Mouse (Mus musculus): ENCODE measurements around the gene Foxf2. TPM values are rescaled to one million over a fixed set of nuclear protein-coding genes. Genes with fewer than 3 reads are reported as not detected.

The Foxf2 gene
- polyA plus RNA-seq, 1 experiment from 2014 or later: 5.3 TPM

DNA sequence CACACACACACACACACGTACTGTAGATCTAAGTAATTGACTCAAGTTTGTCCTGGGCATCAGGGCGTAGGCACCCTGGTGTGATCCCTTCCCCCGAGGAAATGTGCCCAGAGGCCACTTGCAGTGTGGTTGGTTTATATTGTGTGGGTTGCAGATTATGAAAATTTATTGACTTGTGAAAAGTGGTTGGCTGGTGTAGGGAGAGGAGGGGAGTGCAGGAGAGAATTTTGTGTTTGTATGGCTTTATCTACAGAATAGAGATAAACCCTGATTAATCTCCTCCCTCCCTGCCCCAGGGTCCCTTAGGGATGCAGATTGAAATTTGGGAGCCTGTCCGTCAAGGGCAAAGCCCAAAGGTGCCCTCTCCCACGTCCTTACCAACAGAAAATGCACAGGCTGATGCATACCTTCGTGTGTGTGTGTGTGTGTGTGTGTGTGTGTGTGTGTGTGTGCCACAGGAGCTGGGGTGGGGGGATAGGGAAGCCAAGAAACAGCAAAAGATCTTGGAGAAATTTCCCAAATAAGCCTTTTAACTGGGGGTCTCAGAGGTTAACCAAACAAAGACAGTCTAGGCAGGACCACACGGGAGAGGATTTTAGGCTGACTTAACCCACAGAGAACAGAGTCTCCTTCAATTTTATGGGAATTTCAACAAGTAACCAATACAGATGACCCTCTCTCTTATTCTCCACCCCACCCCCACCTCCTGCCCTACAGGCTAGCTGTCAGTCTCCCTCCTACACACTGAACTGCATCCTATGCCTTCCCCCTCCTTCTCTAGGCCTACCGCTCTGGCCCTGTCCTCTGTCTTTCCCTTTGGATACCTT lies 2.5 kb downstream of the Foxf2 start:
- WGBS: 4% methylated on average over 8 of the region's 8 CpGs
- Histone ChIP-seq H3K36me3 (replicated peaks) (no peaks in the 10 kb centered on the region), H3K27ac (no peak overlapping the region), H3K4me2 (no peak overlapping the region), H3K9me3 (no peaks in the 10 kb centered on the region), H3K4me1 (peaks cover 34% of the 10 kb centered on the region), H3K27me3 (replicated peaks) (peaks cover 93% of the 10 kb centered on the region), H3K9ac (no peak overlapping the region), H3K4me3 (peak overlapping the region; percentile 39; the same call in 1 of the 2 replicates)
- no peak for ATAC-seq (replicated peaks)

DNA sequence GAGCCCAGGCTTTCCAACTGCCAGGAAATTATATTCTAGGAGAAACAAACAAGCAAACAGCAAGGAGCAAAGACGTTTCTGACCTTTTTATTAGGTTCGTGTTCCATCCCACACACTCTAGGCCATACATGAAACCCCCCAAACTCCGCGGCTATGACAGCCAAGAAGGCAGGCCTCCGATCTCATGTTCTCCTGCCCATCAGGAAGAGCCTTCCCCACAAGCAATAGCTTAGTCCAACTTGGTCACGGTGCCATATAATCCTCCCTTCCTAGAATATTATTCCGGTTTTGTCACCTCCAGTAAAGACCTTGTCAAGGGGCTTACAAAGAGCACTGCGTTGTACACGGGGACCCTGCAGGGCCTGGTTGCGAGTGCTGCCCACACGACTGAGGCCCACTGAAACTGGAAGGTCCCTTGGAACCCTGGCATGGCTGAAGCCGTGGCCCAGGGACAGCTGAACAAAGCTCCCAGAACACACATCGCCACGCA lies 3.1 kb downstream of the Foxf2 start:
- 4% methylated on average over 14 of the region's 14 CpGs for WGBS
- peaks cover 34% of the 10 kb centered on the region for H3K4me1 ChIP-seq
- H3K36me3 ChIP-seq (replicated peaks): no peaks in the 10 kb centered on the region
- H3K4me2 ChIP-seq: peak overlapping the region; percentile 56
- ATAC-seq (replicated peaks): no peak
- H3K27ac ChIP-seq: no peak overlapping the region
- H3K9ac ChIP-seq: no peak overlapping the region
- H3K9me3 ChIP-seq: no peaks in the 10 kb centered on the region
- H3K27me3 ChIP-seq (replicated peaks): peaks cover 94% of the 10 kb centered on the region
- H3K4me3 ChIP-seq: peak overlapping the region; percentile 32

DNA sequence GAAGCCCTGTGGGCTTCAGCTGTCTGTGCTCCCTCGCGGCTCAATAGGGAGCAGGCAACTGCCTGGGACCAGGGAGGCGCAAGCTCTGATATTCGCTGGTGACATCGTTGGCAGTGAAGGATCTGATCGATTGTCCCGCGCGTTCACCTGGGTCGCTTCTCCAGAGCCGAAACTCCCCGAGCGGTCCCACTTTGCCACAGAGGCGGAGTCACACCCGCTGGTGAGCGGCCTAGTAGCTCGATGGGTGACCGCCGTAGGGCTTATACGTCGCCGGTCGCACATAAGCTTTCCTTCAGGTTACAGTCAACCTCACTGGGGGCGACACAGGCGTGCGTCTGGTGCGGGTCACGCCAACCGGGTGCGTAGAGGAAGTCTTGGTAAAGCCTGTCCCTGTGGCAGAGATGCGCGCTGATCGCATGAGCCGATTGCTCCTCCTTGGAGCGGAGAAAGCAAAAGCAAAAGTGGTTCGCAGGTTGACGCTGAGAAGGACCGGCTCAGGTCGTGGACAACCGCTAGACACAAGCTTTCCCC lies 3.8 kb downstream of the Foxf2 start:
- H3K27ac ChIP-seq: no peak overlapping the region
- H3K9ac ChIP-seq: peak overlapping the region; percentile 29
- peaks cover 90% of the 10 kb centered on the region for H3K27me3 ChIP-seq (replicated peaks)
- H3K4me3 ChIP-seq: peak overlapping the region; percentile 32
- H3K36me3 ChIP-seq (replicated peaks): no peaks in the 10 kb centered on the region
- no peak for ATAC-seq (replicated peaks)
- H3K4me2 ChIP-seq: peak overlapping the region; percentile 56
- WGBS: under 1% methylated on average over 40 of the region's 40 CpGs
- H3K4me1 ChIP-seq: peaks cover 34% of the 10 kb centered on the region
- H3K9me3 ChIP-seq: no peaks in the 10 kb centered on the region

DNA sequence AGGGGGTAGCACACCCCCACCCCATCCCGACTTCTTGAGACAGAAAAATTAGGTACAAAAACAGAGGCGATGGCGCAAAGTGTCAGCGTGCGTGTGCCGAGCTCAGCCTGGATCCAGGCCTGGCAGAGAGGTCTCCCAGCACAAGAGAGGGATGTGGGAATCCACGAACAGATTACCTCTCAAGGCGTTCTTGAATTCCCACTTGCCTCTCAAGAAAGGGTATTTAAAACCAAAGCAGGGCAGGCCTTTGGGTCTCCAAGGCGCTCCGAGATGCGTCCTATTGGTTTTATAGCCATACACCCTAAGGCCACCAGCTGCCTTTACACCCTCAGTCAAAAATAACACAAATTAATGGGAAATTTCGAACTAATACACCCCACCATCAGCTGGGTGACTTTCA lies 4.4 kb downstream of the Foxf2 start:
- WGBS: 7% methylated on average over 12 of the region's 12 CpGs

DNA sequence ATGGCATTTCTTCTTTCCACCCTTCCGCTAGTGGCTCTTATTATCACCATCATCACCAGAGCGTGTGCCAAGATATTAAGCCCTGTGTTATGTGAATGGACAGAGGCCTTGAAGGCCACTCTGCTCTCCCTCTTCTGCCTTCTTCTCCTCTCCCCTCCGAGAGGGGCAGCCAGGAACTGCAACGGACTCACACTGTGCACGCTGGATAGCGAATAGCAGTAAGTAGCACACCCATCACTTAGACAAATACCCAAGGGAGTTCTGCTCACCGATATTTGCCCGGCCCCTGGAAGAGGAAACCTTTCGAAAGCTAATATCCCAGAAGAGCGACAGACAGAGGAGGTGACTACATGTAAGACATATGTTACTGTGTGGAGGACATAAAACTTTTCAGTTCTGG lies 4.9 kb downstream of the Foxf2 start:
- ATAC-seq (replicated peaks): no peak
- 3% methylated on average over 10 of the region's 10 CpGs for WGBS
- Histone ChIP-seq H3K4me3 (no peak overlapping the region), H3K36me3 (replicated peaks) (no peaks in the 10 kb centered on the region), H3K4me2 (no peak overlapping the region), H3K9ac (no peak overlapping the region), H3K9me3 (no peaks in the 10 kb centered on the region), H3K27ac (no peak overlapping the region), H3K27me3 (replicated peaks) (peaks cover 78% of the 10 kb centered on the region), H3K4me1 (peaks cover 26% of the 10 kb centered on the region)

More for the DNA sequence above, 4.4 kb downstream of the Foxf2 start:
- Histone ChIP-seq H3K27ac (no peak overlapping the region), H3K9me3 (no peaks in the 10 kb centered on the region), H3K9ac (no peak overlapping the region), H3K36me3 (replicated peaks) (no peaks in the 10 kb centered on the region), H3K4me1 (peaks cover 31% of the 10 kb centered on the region), H3K4me2 (peak overlapping the region; percentile 56), H3K27me3 (replicated peaks) (peaks cover 83% of the 10 kb centered on the region), H3K4me3 (peak overlapping the region; percentile 32)
- ATAC-seq (replicated peaks): no peak

DNA sequence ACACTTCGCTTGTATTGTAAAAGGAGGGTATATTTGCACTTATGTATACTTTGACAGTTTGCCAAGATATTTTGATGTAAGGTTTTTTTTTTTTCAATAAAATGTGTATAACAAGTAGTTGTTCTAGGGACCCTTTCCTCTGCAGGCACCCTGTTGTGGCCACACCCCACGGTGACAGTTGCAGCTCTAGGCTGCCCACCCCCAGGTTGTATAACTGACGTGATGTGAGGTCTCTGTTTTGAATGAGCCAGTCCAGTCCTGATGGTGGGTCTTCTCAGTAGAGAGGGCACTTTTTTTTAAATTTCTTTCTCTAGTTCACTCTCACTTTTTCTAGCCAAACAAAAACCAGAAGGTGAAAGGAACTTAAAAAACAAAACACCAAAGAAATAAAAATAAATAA lies 5.7 kb downstream of the Foxf2 start:
- Histone ChIP-seq H3K4me2 (no peak overlapping the region), H3K9ac (no peak overlapping the region), H3K4me1 (peaks cover 19% of the 10 kb centered on the region), H3K36me3 (replicated peaks) (no peaks in the 10 kb centered on the region), H3K27ac (no peak overlapping the region), H3K9me3 (no peaks in the 10 kb centered on the region), H3K4me3 (no peak overlapping the region), H3K27me3 (replicated peaks) (peaks cover 71% of the 10 kb centered on the region)
- ATAC-seq (replicated peaks): no peak
- 15% methylated on average over 3 of the region's 3 CpGs for WGBS

DNA sequence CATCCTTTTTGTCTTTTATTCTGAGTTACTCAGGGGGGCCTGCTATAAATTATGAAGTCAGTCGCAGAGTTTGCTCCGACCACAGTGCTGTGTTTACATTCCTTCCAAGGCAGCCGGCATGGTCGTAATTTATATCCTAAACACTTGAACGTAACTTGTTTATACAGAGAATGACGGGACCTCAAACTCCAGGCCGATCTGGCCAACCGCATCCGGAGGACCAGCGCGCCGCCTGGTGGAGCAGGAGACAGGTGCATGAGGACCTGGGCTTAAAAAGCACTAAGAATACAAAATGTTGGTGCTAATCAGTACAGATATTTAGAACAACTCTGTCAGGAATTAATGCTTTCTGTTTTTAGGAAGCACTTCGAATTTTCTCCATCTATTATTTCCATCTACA lies 6.8 kb downstream of the Foxf2 start:
- 0% methylated on average over 13 of the region's 13 CpGs for WGBS
- Histone ChIP-seq H3K9me3 (no peaks in the 10 kb centered on the region), H3K4me3 (no peak overlapping the region), H3K27me3 (replicated peaks) (peaks cover 59% of the 10 kb centered on the region), H3K4me2 (no peak overlapping the region), H3K36me3 (replicated peaks) (no peaks in the 10 kb centered on the region), H3K27ac (no peak overlapping the region), H3K4me1 (peaks cover 12% of the 10 kb centered on the region), H3K9ac (no peak overlapping the region)
- ATAC-seq (replicated peaks): peak; percentile 47

DNA sequence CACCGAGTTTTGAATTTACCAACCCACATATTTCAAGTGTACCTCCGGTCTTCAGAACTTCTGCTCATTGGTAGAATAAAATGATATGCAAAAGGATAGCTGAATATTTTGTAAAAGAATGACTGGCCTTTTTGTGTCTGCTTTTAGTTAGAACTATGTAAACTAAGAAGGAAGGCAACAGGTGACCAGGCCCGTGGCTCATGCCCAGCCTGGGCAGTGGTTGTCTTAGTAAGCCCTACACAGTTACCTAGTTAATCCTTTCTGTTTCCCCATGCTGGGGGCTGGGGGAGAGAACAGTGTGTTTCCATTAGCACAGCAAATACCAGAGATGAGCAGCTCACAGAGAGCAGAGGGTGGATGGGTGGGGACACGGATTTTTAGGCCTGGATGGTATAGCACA lies 7.6 kb downstream of the Foxf2 start:
- no peak overlapping the region for H3K9ac ChIP-seq
- H3K4me2 ChIP-seq: no peak overlapping the region
- no peaks in the 10 kb centered on the region for H3K9me3 ChIP-seq
- H3K27me3 ChIP-seq (replicated peaks): peaks cover 51% of the 10 kb centered on the region
- no peak overlapping the region for H3K27ac ChIP-seq
- 78% methylated on average over 4 of the region's 4 CpGs for WGBS
- H3K4me3 ChIP-seq: no peak overlapping the region
- ATAC-seq (replicated peaks): no peak
- H3K36me3 ChIP-seq (replicated peaks): no peaks in the 10 kb centered on the region
- H3K4me1 ChIP-seq: peaks cover 12% of the 10 kb centered on the region

DNA sequence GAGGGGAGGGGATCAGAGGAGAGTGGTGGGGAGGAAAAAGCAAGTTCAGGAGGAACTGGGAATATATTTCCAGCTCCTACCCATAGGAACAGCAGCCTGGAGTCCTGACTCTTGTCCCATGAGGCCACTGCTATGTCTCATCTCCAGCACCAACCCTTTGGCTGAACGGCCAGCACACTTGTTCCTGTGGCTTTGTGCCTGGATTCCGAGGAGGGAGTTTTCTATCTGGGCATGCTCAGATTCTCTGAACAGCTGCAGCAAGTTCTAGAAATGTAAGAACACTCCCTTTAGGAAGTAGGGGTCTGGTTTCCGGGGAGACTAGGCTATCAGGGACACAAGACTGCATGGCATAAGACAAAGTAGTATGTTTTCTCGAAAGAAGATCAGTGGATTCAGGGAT lies 9.9 kb downstream of the Foxf2 start:
- Histone ChIP-seq H3K9ac (no peak overlapping the region), H3K27ac (no peak overlapping the region), H3K27me3 (replicated peaks) (peaks cover 29% of the 10 kb centered on the region), H3K4me2 (no peak overlapping the region), H3K4me3 (no peak overlapping the region), H3K9me3 (no peaks in the 10 kb centered on the region), H3K4me1 (no peaks in the 10 kb centered on the region), H3K36me3 (replicated peaks) (no peaks in the 10 kb centered on the region)
- ATAC-seq (replicated peaks): no peak
- WGBS: 70% methylated on average over 4 of the region's 4 CpGs

DNA sequence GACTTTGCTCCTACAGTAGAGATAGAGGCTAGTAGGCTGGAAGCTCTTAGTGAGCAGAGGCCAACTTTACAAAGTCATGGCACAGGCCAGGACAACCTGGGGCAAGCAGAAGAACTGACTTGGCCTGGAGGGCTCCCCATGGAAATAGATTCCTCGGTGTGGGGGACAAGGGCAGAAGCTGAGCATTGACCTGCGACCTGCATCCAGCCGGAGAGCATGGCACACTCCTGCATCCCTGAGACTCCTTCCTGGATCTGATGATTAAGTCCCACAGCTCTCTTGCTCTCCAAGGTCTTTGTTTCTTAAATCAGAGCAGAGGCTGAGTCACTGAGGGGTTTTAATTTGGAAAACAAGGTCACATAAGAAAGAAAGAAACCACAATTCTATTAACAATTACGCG lies 15.9 kb downstream of the Foxf2 start:
- no peak overlapping the region for H3K4me3 ChIP-seq
- H3K27me3 ChIP-seq (replicated peaks): no peaks in the 10 kb centered on the region
- no peaks in the 10 kb centered on the region for H3K9me3 ChIP-seq
- no peak for ATAC-seq (replicated peaks)
- no peaks in the 10 kb centered on the region for H3K4me1 ChIP-seq
- H3K27ac ChIP-seq: no peak overlapping the region
- WGBS: 87% methylated on average over 5 of the region's 5 CpGs
- no peaks in the 10 kb centered on the region for H3K36me3 ChIP-seq (replicated peaks)
- H3K4me2 ChIP-seq: no peak overlapping the region
- no peak overlapping the region for H3K9ac ChIP-seq

DNA sequence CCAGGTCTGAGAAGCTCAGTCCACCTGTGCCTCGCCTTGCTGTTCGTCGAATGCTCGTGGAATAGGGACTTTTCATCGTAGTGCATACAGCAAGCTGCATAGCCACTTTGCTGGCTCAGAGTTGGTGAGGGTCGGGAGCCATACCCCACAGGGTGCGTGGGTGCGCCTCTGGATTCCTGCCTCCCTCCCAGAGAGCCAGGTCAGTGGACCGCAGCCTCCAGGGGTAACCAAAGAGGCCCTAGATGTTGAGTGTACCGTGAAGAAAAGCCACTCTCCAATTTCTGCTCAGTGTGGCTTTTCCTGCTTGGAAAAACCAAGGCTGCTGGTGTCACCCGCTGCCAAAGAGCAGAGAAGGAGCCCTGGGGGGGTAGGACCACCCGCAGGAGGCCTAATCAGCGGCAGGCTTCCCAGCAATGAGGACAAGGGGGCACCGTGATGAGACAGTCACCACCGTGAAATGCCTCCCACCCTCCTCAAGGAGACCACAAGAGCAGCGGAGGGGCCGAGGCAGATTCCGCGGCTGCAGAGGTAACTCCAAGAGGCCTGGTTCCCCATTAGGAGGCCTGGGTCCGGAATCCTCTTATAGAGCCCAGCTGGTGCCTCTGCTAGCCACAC lies 26.6 kb downstream of the Foxf2 start:
- Histone ChIP-seq H3K27ac (no peak overlapping the region), H3K4me2 (no peak overlapping the region), H3K4me3 (no peak overlapping the region), H3K9ac (no peak overlapping the region), H3K27me3 (replicated peaks) (no peaks in the 10 kb centered on the region), H3K36me3 (replicated peaks) (no peaks in the 10 kb centered on the region), H3K4me1 (no peaks in the 10 kb centered on the region), H3K9me3 (no peaks in the 10 kb centered on the region)
- 81% methylated on average over 20 of the region's 20 CpGs for WGBS
- no peak for ATAC-seq (replicated peaks)

DNA sequence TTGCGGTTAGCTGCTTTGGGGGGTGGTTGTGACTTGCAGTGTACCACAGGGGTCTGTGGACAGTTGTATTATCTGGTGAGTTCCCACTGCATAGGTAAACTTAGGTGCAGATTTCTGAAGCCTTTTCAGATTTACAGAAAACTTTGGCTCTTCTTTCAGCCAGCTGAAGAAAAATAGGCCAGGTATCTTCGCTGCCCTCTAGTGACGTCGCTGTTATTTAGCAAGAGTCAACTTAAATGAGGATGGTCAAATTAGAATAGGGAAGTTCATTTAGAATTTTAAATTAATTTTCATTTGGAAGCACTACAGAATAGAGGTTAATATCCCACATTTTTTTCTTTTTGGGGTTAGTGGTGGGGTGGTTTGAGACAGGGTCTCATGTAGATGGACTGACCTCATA lies 30.6 kb downstream of the Foxf2 start:
- no peaks in the 10 kb centered on the region for H3K36me3 ChIP-seq (replicated peaks)
- WGBS: 58% methylated on average over 4 of the region's 4 CpGs
- H3K9ac ChIP-seq: no peak overlapping the region
- H3K27me3 ChIP-seq (replicated peaks): 0 out of 2 replicates have a peak, but pooled peaks cover 5% of the 10 kb centered on the region
- no peaks in the 10 kb centered on the region for H3K9me3 ChIP-seq
- no peaks in the 10 kb centered on the region for H3K4me1 ChIP-seq
- no peak overlapping the region for H3K4me3 ChIP-seq
- H3K4me2 ChIP-seq: no peak overlapping the region
- no peak overlapping the region for H3K27ac ChIP-seq
- ATAC-seq (replicated peaks): no peak

Data from midbrain, embryonic 15.5 days (tissue).